Mouse (Mus musculus) G1E (cell line): Measurements from ENCODE around the gene Ccl22. TPM values are rescaled to one million over a fixed set of nuclear protein-coding genes. Genes with fewer than 3 reads are reported as not detected.
A peak's percentile ranks its signal among the peaks of the same experiment; 100 is the strongest.

ENCODE experiments used
- ATAC-seq: 2 replicates; pipeline ENCODE4 v1.8.0; 2016; ENCODE audit warnings: mild to moderate bottlenecking; ENCODE audit not compliant: insufficient number of reproducible peaks, poor library complexity, low FRiP score, severe bottlenecking; ENCODE audit errors: extremely low read depth
- DNase-seq: peaks from one replicate; pipeline ENCODE4 v3.0.0; 2012; ENCODE audit warnings: low spot score
- H3K27me3 ChIP-seq: 2 replicates; pipeline ENCODE4 v1.6.1; 2012; ENCODE audit warnings: mild to moderate bottlenecking, low read length, inconsistent platforms; ENCODE audit not compliant: insufficient read depth
- H3K36me3 ChIP-seq: replicated peaks from 2 replicates; pipeline ENCODE3; 2012; ENCODE audit warnings: mild to moderate bottlenecking, inconsistent platforms
- H3K4me1 ChIP-seq: 2 replicates; pipeline ENCODE4 v1.6.1; 2012; ENCODE audit warnings: low read depth, low read length, inconsistent platforms, mixed read lengths; ENCODE audit not compliant: insufficient read depth
- H3K4me3 ChIP-seq: 2 replicates; pipeline ENCODE4 v1.5.1; 2012; ENCODE audit warnings: low read depth, mild to moderate bottlenecking, inconsistent platforms, low read length, moderate library complexity, mixed read lengths
- H3K9me3 ChIP-seq: replicated peaks from 2 replicates; pipeline ENCODE4 v1.6.1; 2012; ENCODE audit warnings: inconsistent platforms
- CTCF ChIP-seq: IDR thresholded peaks from 2 replicates; pipeline ENCODE4 v1.5.1; 2012; ENCODE audit warnings: low read depth, low read length, inconsistent platforms, mixed read lengths
- GATA1 ChIP-seq: IDR thresholded peaks from 2 replicates; pipeline ENCODE4 v1.6.1; 2012; ENCODE audit warnings: borderline replicate concordance, low read length, inconsistent platforms, mixed read lengths
- GATA2 ChIP-seq: IDR thresholded peaks from 2 replicates; pipeline ENCODE4 v1.6.1; 2012; ENCODE audit warnings: low read depth, low read length, inconsistent platforms, borderline replicate concordance
- POLR2AphosphoS5 ChIP-seq: IDR thresholded peaks from 2 replicates; pipeline ENCODE4 v1.6.1; 2012; ENCODE audit warnings: low read depth, low read length, inconsistent platforms; ENCODE audit not compliant: insufficient replicate concordance
- TAL1 ChIP-seq: conservative IDR thresholded peaks from 2 replicates; pipeline ENCODE4 v1.6.1; 2012; ENCODE audit warnings: low read depth, low read length, inconsistent platforms, mixed read lengths
- polyA plus RNA-seq: library from polyadenylated mRNA; stranded (reverse); fragments of >175 nt; gene quantifications from 2 replicates; pipeline ENCODE4 v1.2.3, GENCODE M21; 2012
- total RNA-seq, 2 experiments: library from RNA; stranded (forward) in 1 of 2; stranded (reverse) in 1 of 2; fragments of 200-1000 nt in 1 of 2; fragments of >200 nt in 1 of 2; fragmentation: Nextera tagmentation in 1 of 2; gene quantifications; 2 replicates each; pipeline ENCODE4 v1.2.3; 2014 to 2017

Gene Ccl22
- total and polyA plus RNA-seq, 3 experiments: 0.02 to 0.22 TPM; not detected in 1

DNA sequence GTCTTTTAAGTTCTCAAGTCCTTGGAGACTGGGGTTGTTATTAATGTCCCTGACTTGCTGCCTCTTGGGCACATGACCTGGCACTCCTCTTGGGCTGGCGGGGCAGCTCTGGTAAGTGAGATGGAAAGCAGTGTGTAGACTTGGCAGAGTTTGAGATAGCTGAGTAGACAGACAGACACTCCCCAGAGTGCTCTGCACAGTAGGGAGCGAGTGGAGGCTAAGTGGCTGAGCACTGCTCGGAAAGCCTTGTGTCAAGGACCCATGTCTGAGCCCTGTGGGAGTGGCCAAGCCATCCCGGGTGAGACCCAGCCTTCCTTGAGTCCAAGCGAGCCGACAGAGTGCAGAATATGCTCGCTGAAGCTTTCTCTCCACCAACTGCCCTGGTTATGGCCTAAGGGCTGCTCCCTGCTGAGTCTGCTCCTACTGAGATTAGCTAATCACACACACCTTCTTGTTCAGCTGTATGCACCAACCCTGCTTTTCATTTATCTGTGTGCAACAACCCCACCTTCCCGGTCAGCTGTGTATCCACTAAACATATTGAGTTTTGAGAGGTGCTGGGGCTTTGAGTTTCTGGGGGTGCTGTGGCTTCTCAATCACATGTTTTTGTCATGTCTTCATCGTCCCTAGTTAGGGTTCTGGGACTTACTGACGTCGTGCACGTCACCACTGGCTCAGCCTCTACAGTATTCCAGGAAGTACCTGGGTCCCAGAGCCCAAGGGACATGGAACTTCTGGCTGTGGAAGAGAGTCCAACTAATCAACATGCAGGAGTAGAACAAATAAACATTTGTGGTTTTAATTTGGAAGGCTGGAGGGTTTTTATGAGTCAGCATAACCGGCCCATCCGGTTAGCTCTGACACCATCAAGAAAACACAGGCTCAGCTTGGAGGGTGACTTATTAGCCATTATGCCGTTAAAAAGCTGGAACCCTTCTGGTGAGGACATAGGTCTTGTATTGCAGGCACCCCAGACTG is 42.4 kb downstream of the Ccl22 start:
- Histone ChIP-seq H3K27me3 (peaks cover 32% of the 10 kb centered on the region), H3K9me3 (no peaks in the 10 kb centered on the region), H3K4me1 (peaks cover 10% of the 10 kb centered on the region), H3K4me3 (no peak overlapping the region), H3K36me3 (no peaks in the 10 kb centered on the region)
- DNase-seq (no peak), ATAC-seq (peak; percentile 28; the same call in 1 of the 2 replicates)
- TF ChIP-seq CTCF: no peak
- TF ChIP-seq POLR2AphosphoS5: no peak
- TF ChIP-seq GATA2: no peak
- TF ChIP-seq GATA1: no peak
- TF ChIP-seq TAL1: no peak

DNA sequence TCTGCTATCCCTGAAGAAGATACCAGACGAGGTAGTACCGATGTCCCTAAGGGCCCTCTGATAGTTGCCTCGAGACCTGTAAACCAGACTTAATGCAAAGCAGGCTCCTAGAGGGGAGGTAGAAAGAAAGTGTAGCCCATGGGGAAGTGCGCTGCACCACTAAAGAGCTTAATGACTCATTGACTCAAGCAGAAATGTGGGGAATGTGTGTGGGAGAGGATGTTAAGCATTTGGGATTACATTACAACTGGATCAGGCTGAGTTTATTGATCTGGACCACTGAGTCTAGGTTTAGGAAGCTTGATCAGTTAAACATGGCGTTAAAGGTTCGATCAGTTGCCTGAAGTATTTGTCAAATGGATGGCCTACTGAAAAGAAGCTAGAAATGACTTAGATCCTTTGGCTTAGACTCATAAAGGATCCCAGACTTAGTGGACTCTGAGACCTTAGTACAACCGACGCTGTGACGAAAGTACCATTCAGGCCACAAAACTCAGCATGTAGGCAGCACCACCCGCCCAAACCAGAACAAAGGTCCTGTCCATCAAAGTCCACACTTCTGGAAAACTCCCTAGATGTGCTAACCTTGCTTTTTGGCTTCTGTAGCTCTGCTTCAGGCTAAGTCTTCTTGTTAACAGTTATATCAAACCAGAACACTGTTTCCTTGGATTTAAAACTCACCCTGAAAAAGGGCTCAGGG is 44.0 kb downstream of the Ccl22 start:
- peaks cover 29% of the 10 kb centered on the region for H3K27me3 ChIP-seq
- H3K4me1 ChIP-seq: peaks cover 10% of the 10 kb centered on the region
- ATAC-seq (no peak), DNase-seq (no peak)
- H3K4me3 ChIP-seq: no peak overlapping the region
- no peaks in the 10 kb centered on the region for H3K36me3 ChIP-seq
- H3K9me3 ChIP-seq: no peaks in the 10 kb centered on the region
- TF ChIP-seq TAL1 (no peak), CTCF (no peak), GATA2 (no peak)

DNA sequence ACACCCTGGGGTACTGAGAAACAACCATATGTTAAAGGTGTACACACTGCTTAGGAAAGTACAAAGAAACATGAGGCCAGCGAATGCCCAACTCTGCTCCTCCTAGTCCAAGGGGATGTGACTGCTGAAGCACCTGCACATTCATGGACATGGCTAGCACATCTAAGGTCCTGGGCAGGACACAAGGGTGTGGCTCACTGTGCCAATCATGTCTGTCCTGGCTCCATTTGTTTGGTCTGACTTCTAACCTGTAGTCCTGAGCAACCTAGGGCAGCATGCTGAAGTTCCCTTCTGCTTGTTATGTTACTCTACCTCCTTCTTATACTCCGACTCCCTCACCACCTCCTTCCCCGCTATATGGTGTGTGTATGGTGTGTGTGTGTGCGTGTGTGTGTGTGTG is 49.0 kb downstream of the Ccl22 start:
- H3K36me3 ChIP-seq: no peaks in the 10 kb centered on the region
- H3K4me3 ChIP-seq: no peak overlapping the region
- peaks cover 6% of the 10 kb centered on the region for H3K27me3 ChIP-seq
- ATAC-seq (no peak), DNase-seq (no peak)
- no peak for TF ChIP-seq TAL1
- TF ChIP-seq CTCF: no peak
- TF ChIP-seq POLR2AphosphoS5: no peak
- TF ChIP-seq GATA2: no peak
- TF ChIP-seq GATA1: no peak
- no peaks in the 10 kb centered on the region for H3K4me1 ChIP-seq
- no peaks in the 10 kb centered on the region for H3K9me3 ChIP-seq

DNA sequence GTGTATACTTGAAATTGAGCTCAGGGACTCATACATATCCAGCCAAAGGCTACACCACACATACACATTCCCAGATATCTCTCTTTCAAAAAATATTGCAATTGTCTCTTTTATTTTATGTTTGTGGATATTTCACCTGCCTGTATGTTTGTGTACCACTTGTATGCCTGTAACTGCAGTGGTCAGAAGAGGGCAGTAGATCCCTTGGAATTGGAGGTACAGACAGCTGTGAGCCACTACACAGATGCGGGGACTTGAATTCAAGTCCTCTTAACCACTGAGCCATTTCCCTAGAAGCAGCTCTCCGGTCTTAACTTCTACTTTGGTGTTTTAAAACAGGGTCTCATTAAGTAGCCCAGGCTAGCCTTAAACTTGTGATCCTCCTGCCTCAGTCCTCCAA is 49.4 kb downstream of the Ccl22 start:
- ATAC-seq: no peak
- no peak for DNase-seq

GRCm38 (mm10) chr8:94800278-94800968 is 55.0 kb downstream of the Ccl22 start:
- DNase-seq (no peak), ATAC-seq (peak; percentile 59)
- TF ChIP-seq GATA2 (no peak), GATA1 (no peak), CTCF (no peak), TAL1 (no peak), POLR2AphosphoS5 (no peak)
- no peak overlapping the region for H3K4me3 ChIP-seq
- H3K4me1 ChIP-seq: peaks cover 13% of the 10 kb centered on the region
- peaks cover 4% of the 10 kb centered on the region; the same call in 1 of the 2 replicates for H3K27me3 ChIP-seq
- no peaks in the 10 kb centered on the region for H3K9me3 ChIP-seq
- H3K36me3 ChIP-seq: no peaks in the 10 kb centered on the region

More for the DNA sequence above, 49.4 kb downstream of the Ccl22 start:
- no peak overlapping the region for H3K4me3 ChIP-seq
- H3K27me3 ChIP-seq: peaks cover 6% of the 10 kb centered on the region; the same call in 1 of the 2 replicates
- H3K4me1 ChIP-seq: no peaks in the 10 kb centered on the region
- no peak for TF ChIP-seq POLR2AphosphoS5
- no peak for TF ChIP-seq CTCF
- TF ChIP-seq TAL1: no peak
- no peak for TF ChIP-seq GATA2
- no peak for TF ChIP-seq GATA1
- H3K9me3 ChIP-seq: no peaks in the 10 kb centered on the region
- no peaks in the 10 kb centered on the region for H3K36me3 ChIP-seq

Other genes starting within 250 kb of the Ccl22 start
- not detected in 2 replicates for gene Cpne2, start 212.6 kb upstream of the Ccl22 start, total RNA-seq (2014; fragmentation: Nextera tagmentation)
- gene Cpne2, start 212.6 kb upstream of the Ccl22 start, total RNA-seq (2017): 0.38 TPM in 1 of 2 replicates, not detected in the other
- gene Cpne2, start 212.6 kb upstream of the Ccl22 start, polyA plus RNA-seq: 0.13 and 0.18 TPM in 2 replicates
- 136 and 144 TPM in 2 replicates for gene Rspry1, start 143.7 kb upstream of the Ccl22 start, total RNA-seq (2014; fragmentation: Nextera tagmentation)
- 114 and 123 TPM in 2 replicates for gene Rspry1, start 143.7 kb upstream of the Ccl22 start, total RNA-seq (2017)
- 12.0 and 14.9 TPM in 2 replicates for gene Rspry1, start 143.7 kb upstream of the Ccl22 start, polyA plus RNA-seq
- gene Fam192a, start 143.6 kb upstream of the Ccl22 start, total RNA-seq (2014; fragmentation: Nextera tagmentation): 53.3 and 65.7 TPM in 2 replicates
- gene Fam192a, start 143.6 kb upstream of the Ccl22 start, total RNA-seq (2017): 81.1 and 103 TPM in 2 replicates
- 103 and 122 TPM in 2 replicates for gene Fam192a, start 143.6 kb upstream of the Ccl22 start, polyA plus RNA-seq
- 93.0 and 123 TPM in 2 replicates for gene Arl2bp, start 79.0 kb upstream of the Ccl22 start, total RNA-seq (2014; fragmentation: Nextera tagmentation)
- gene Arl2bp, start 79.0 kb upstream of the Ccl22 start, total RNA-seq (2017): 156 and 180 TPM in 2 replicates
- gene Arl2bp, start 79.0 kb upstream of the Ccl22 start, polyA plus RNA-seq: 71.6 and 104 TPM in 2 replicates
- not detected in 2 replicates for gene Pllp, start 49.3 kb upstream of the Ccl22 start, total RNA-seq (2014; fragmentation: Nextera tagmentation)
- gene Pllp, start 49.3 kb upstream of the Ccl22 start, total RNA-seq (2017): 0.12 and 0.22 TPM in 2 replicates
- not detected in 2 replicates for gene Pllp, start 49.3 kb upstream of the Ccl22 start, polyA plus RNA-seq
- not detected in 2 replicates for gene Cx3cl1, start 26.4 kb downstream of the Ccl22 start, total RNA-seq (2014; fragmentation: Nextera tagmentation)
- gene Cx3cl1, start 26.4 kb downstream of the Ccl22 start, total RNA-seq (2017): 0.06 and 0.38 TPM in 2 replicates
- gene Cx3cl1, start 26.4 kb downstream of the Ccl22 start, polyA plus RNA-seq: not detected in 2 replicates
- not detected in 2 replicates for gene Ccl17, start 64.9 kb downstream of the Ccl22 start, total RNA-seq (2014; fragmentation: Nextera tagmentation)
- gene Ccl17, start 64.9 kb downstream of the Ccl22 start, total RNA-seq (2017): not detected in 2 replicates
- not detected in 2 replicates for gene Ccl17, start 64.9 kb downstream of the Ccl22 start, polyA plus RNA-seq
- gene Coq9, start 92.7 kb downstream of the Ccl22 start, total RNA-seq (2014; fragmentation: Nextera tagmentation): 60.7 and 68.8 TPM in 2 replicates
- 38.2 and 49.3 TPM in 2 replicates for gene Coq9, start 92.7 kb downstream of the Ccl22 start, total RNA-seq (2017)
- gene Coq9, start 92.7 kb downstream of the Ccl22 start, polyA plus RNA-seq: 109 and 133 TPM in 2 replicates
- 56.3 and 75.9 TPM in 2 replicates for gene Ciapin1, start 92.8 kb downstream of the Ccl22 start, total RNA-seq (2014; fragmentation: Nextera tagmentation)
- gene Ciapin1, start 92.8 kb downstream of the Ccl22 start, total RNA-seq (2017): 54.0 and 61.0 TPM in 2 replicates
- gene Ciapin1, start 92.8 kb downstream of the Ccl22 start, polyA plus RNA-seq: 450 and 629 TPM in 2 replicates
- gene Polr2c, start 111.9 kb downstream of the Ccl22 start, total RNA-seq (2014; fragmentation: Nextera tagmentation): 92.6 and 95.8 TPM in 2 replicates
- gene Polr2c, start 111.9 kb downstream of the Ccl22 start, total RNA-seq (2017): 65.5 and 66.1 TPM in 2 replicates
- 18.5 and 33.8 TPM in 2 replicates for gene Polr2c, start 111.9 kb downstream of the Ccl22 start, polyA plus RNA-seq
- gene Dok4, start 130.7 kb downstream of the Ccl22 start, total RNA-seq (2014; fragmentation: Nextera tagmentation): 0.53 and 3.7 TPM in 2 replicates
- 0.93 and 1.2 TPM in 2 replicates for gene Dok4, start 130.7 kb downstream of the Ccl22 start, total RNA-seq (2017)
- gene Dok4, start 130.7 kb downstream of the Ccl22 start, polyA plus RNA-seq: 0.51 and 0.72 TPM in 2 replicates
- 5.5 and 7.7 TPM in 2 replicates for gene Ccdc102a, start 172.5 kb downstream of the Ccl22 start, total RNA-seq (2014; fragmentation: Nextera tagmentation)
- 3.3 and 4.5 TPM in 2 replicates for gene Ccdc102a, start 172.5 kb downstream of the Ccl22 start, total RNA-seq (2017)
- gene Ccdc102a, start 172.5 kb downstream of the Ccl22 start, polyA plus RNA-seq: 20.5 and 26.3 TPM in 2 replicates
- 3.2 and 6.4 TPM in 2 replicates for gene Adgrg5, start 178.1 kb downstream of the Ccl22 start, total RNA-seq (2014; fragmentation: Nextera tagmentation)
- 0.76 and 0.87 TPM in 2 replicates for gene Adgrg5, start 178.1 kb downstream of the Ccl22 start, total RNA-seq (2017)
- gene Adgrg5, start 178.1 kb downstream of the Ccl22 start, polyA plus RNA-seq: 1.9 and 2.9 TPM in 2 replicates
- gene Adgrg1, start 229.2 kb downstream of the Ccl22 start, total RNA-seq (2014; fragmentation: Nextera tagmentation): 339 and 345 TPM in 2 replicates
- gene Adgrg1, start 229.2 kb downstream of the Ccl22 start, total RNA-seq (2017): 54.0 and 57.7 TPM in 2 replicates
- 211 and 229 TPM in 2 replicates for gene Adgrg1, start 229.2 kb downstream of the Ccl22 start, polyA plus RNA-seq